Mouse (Mus musculus) C2C12 (cell line): ENCODE measurements around the gene C2cd2. TPM values are rescaled to one million over a fixed set of nuclear protein-coding genes. Genes with fewer than 3 reads are reported as not detected.

Source experiments
- H3K27me3 ChIP-seq: one replicate; pipeline ENCODE4 v1.6.1; 2011; ENCODE audit not compliant: control insufficient read depth, insufficient read depth, insufficient read length
- H3K36me3 ChIP-seq: one replicate; pipeline ENCODE4 v1.6.1; 2011; ENCODE audit not compliant: control insufficient read depth, insufficient read depth
- H3K4me3 ChIP-seq: one replicate; pipeline ENCODE4 v1.5.1; 2011; ENCODE audit warnings: mild to moderate bottlenecking, control low read depth; ENCODE audit not compliant: poor library complexity, insufficient read depth, severe bottlenecking
- H3K79me2 ChIP-seq: one replicate; pipeline ENCODE4 v1.6.1; 2011; ENCODE audit not compliant: control insufficient read depth, insufficient read depth
- H3K79me3 ChIP-seq: one replicate; pipeline ENCODE4 v1.6.1; 2011; ENCODE audit warnings: low read depth, control low read depth
- H3ac ChIP-seq: one replicate; pipeline ENCODE3; 2011; ENCODE audit warnings: low read depth; ENCODE audit not compliant: control insufficient read depth, insufficient read length
- CEBPB ChIP-seq: IDR thresholded peaks from one replicate; pipeline ENCODE4 v1.6.1; 2011; ENCODE audit warnings: low read depth, mild to moderate bottlenecking, control low read depth, moderate library complexity
- CTCF ChIP-seq: IDR thresholded peaks from one replicate; pipeline ENCODE4 v1.5.1; 2011; ENCODE audit not compliant: control insufficient read depth, insufficient read depth, insufficient read length
- FOSL1 ChIP-seq: IDR thresholded peaks from one replicate; pipeline ENCODE4 v1.8.0; 2011; ENCODE audit warnings: mild to moderate bottlenecking, low read length; ENCODE audit not compliant: poor library complexity, insufficient read depth, severe bottlenecking
- MAX ChIP-seq: IDR thresholded peaks from one replicate; pipeline ENCODE4 v1.6.1; 2011; ENCODE audit warnings: mild to moderate bottlenecking, control low read depth
- MYOD1 ChIP-seq: IDR thresholded peaks from one replicate; pipeline ENCODE4 v1.6.1; 2011; ENCODE audit warnings: low read depth; ENCODE audit not compliant: control insufficient read depth, insufficient read length
- MYOG ChIP-seq: IDR thresholded peaks from one replicate; pipeline ENCODE4 v1.6.1; 2011; ENCODE audit not compliant: control insufficient read depth, insufficient read length; ENCODE audit errors: extremely low read depth
- USF1 ChIP-seq: IDR thresholded peaks from one replicate; pipeline ENCODE4 v1.6.1; 2011; ENCODE audit warnings: low read depth, mild to moderate bottlenecking, control low read depth, moderate library complexity
- polyA plus RNA-seq: library from polyadenylated mRNA; unstranded; fragments of >200 nt; fragmentation: generic; extraction: Trizol; gene quantifications from one replicate; pipeline ENCODE4 v1.2.1, GENCODE M21; 2012; ENCODE audit warnings: missing spikeins

Gene C2cd2
- polyA plus RNA-seq, 1 experiment, result 9.3 TPM

DNA sequence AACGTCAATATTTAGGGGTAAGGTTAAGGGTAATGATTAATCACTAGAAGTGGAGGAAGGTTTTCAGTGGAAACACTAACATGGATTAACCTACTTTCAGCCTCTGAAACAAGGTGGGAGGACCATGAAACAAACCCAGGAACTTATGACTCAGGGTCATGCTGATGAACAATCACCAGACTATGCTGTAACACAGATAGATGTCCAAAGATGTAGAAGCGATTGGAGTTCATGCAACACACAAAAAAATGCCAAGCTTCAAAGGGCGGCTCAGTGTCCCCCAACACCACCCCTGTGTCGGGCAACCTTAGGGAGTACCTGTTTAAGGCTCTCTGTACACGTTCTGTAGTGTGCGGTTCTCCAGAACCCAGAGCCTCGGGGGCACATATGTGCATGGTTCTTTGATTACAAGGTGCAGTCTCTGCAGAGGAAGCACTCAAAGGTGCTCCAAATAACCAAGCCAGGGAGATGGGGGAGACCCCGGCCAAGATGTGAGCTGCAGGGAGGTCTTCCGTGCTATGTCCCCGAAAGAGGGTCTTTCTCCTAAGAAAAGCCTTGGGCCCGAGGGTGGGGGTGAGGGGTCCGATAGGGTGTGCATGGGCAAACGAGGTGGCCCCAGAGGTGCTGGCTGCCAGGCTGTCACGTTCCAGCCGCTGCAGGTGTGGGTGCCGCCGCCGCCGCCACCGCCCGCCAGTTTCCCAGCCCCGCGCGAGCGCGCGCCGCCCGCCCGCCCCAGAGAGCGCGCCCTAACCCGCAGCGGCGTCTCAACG is 832 bp downstream of the C2cd2 start:
- peak overlapping the region; percentile 72 for H3K4me3 ChIP-seq
- peak overlapping the region; percentile 65 for H3ac ChIP-seq
- H3K79me2 ChIP-seq, result peaks cover 45% of the 10 kb centered on the region
- H3K79me3 ChIP-seq, result peaks cover 28% of the 10 kb centered on the region
- peaks cover 7% of the 10 kb centered on the region for H3K36me3 ChIP-seq
- TF ChIP-seq FOSL1 (no peak), USF1 (no peak), MAX (no peak), MYOD1 (no peak), CTCF (no peak), MYOG (no peak), CEBPB (no peak)
- H3K27me3 ChIP-seq, result no peaks in the 10 kb centered on the region

DNA sequence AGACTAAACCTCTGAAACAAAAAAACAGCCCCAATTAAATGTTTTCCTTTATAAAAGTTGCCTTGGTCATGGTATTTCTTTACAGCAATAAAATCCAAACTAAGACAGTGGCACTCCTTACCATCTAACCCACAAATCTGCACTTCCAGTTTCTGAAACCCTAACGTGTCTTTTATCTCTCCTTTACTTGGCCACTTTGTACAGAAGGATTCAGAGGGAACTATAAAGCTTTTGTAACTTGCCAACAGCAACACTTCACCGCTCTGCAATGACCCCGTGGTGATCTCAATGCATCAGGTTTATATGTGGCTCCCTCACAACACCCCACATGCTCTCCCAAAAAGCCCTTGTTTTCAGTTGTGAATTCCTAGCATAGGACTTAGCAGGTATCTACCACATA is 2.0 kb downstream of the C2cd2 start:
- TF ChIP-seq MYOD1 (no peak), USF1 (no peak), CEBPB (no peak), CTCF (no peak), MYOG (no peak), MAX (no peak), FOSL1 (no peak)
- no peak overlapping the region for H3K4me3 ChIP-seq
- H3K36me3 ChIP-seq, result peaks cover 19% of the 10 kb centered on the region
- no peaks in the 10 kb centered on the region for H3K27me3 ChIP-seq
- no peak overlapping the region for H3ac ChIP-seq
- H3K79me3 ChIP-seq, result peaks cover 34% of the 10 kb centered on the region
- H3K79me2 ChIP-seq, result peaks cover 45% of the 10 kb centered on the region

DNA sequence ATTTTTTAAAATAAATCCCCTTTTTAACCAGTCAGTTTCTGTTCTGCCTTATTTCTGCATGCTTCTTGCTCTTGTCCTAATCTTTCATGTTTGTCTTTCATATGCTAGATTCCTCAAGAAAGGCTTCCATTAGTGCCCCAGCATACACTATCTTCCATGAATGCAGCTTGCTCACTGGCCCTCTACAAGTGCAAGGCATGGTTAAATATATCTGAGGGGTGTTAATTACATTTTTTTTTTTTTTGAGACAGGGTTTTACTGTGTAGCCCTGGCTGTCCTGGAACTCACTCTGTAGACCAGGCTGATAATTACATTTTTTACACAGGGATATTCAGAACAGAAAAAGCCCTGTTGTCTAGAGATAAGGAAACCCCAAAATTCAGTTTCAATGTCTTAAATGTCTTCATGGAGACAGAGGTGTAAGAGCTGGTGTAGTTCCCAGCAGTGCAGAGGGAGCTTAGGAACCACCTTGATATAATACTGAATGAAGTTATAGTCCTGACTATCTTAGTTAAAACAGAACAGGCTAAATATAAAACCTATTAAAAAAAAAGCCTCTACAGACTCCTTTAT is 3.9 kb downstream of the C2cd2 start:
- TF ChIP-seq CTCF, result no peak
- TF ChIP-seq USF1, result no peak
- no peak for TF ChIP-seq CEBPB
- TF ChIP-seq MYOD1, result no peak
- no peak for TF ChIP-seq MAX
- TF ChIP-seq MYOG, result no peak
- no peak for TF ChIP-seq FOSL1
- Histone ChIP-seq H3K27me3 (no peaks in the 10 kb centered on the region), H3K36me3 (peaks cover 30% of the 10 kb centered on the region), H3ac (no peak overlapping the region), H3K79me3 (peaks cover 38% of the 10 kb centered on the region), H3K4me3 (no peak overlapping the region), H3K79me2 (peaks cover 59% of the 10 kb centered on the region)

DNA sequence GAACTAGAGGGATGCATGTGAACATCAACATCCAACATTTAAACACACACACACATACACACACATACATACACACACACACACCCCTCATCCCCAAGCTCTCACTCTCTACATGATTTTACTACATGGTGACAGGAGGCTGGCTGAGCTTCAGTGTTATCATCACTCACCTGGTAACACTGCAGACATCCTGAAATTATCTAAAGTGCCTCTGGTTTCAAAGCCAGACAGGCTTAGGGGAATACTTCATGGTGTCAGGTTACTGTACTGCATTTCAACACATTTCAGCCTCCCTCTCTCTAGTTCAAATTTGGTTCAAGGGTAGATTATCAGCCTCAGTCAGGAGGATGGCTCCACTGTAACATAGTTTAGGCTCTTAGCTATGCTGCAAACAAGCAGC is 4.8 kb downstream of the C2cd2 start:
- Histone ChIP-seq H3K27me3 (no peaks in the 10 kb centered on the region), H3ac (no peak overlapping the region), H3K79me2 (peaks cover 59% of the 10 kb centered on the region), H3K36me3 (peaks cover 37% of the 10 kb centered on the region), H3K4me3 (no peak overlapping the region), H3K79me3 (peaks cover 38% of the 10 kb centered on the region)
- TF ChIP-seq USF1, result no peak
- TF ChIP-seq MAX, result no peak
- no peak for TF ChIP-seq CEBPB
- TF ChIP-seq MYOG, result no peak
- TF ChIP-seq MYOD1, result no peak
- TF ChIP-seq FOSL1, result no peak
- no peak for TF ChIP-seq CTCF

DNA sequence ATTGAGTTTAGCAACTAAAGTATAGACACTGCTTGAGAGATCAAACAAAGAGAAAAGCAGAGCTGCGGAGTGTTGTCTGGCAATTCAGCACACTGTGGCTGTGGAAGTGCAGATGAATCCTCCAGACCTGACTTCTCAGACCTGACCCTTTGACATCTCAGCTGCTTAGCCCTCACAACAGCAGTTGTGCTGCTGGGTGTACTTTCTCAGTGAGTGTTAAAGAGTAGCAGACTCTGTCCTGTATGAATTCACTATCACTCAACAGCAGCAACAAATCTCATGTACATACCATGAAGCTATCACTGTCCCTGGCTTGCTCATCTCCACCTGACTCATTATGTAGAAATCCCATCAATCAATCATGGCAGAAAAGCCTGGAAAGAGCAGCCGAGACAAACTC is 6.4 kb downstream of the C2cd2 start:
- Histone ChIP-seq H3K79me2 (peaks cover 50% of the 10 kb centered on the region), H3K4me3 (no peak overlapping the region), H3ac (no peak overlapping the region), H3K36me3 (peaks cover 50% of the 10 kb centered on the region), H3K79me3 (peaks cover 33% of the 10 kb centered on the region), H3K27me3 (no peaks in the 10 kb centered on the region)
- TF ChIP-seq MYOG (no peak), USF1 (no peak)

DNA sequence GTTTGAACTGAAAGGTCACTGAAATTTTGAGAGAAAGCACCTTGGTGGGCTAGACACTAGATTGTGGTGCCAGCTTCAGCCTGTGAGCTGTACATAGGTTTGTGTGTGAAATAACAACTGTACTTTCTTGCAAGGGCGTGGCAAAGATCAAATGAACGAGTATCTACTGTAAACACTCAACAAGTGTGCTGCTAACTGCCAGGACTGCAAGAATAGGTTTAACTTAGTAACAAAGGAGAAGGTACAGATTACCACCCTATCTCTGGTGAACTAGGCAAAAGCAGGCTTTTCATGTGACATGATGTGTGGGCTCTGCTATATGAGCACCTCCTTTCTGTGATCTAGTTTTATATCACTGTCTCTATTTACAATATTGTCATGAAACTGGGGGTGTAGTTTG is 9.1 kb downstream of the C2cd2 start:
- Histone ChIP-seq H3K36me3 (peaks cover 65% of the 10 kb centered on the region), H3K79me3 (peaks cover 14% of the 10 kb centered on the region), H3K27me3 (no peaks in the 10 kb centered on the region), H3K4me3 (no peak overlapping the region), H3ac (no peak overlapping the region), H3K79me2 (peaks cover 23% of the 10 kb centered on the region)
- TF ChIP-seq MYOG (no peak), FOSL1 (no peak), MYOD1 (no peak), CEBPB (no peak), CTCF (no peak), USF1 (no peak), MAX (no peak)
